Mouse (Mus musculus): ENCODE results near the gene Zyg11a. TPM values are rescaled to one million over a fixed set of nuclear protein-coding genes. Genes with fewer than 3 reads are reported as not detected.

Zyg11a gene
- not detected in 2 replicates for polyA plus RNA-seq (2015; fragmentation: Nextera tagmentation; extraction: Ambion mirVana)

GRCm38 (mm10) chr4:108217332-108218179 is at the start of gene Zyg11a:
Zyg11a (minus strand) TSS chr4:108218048.

DNA sequence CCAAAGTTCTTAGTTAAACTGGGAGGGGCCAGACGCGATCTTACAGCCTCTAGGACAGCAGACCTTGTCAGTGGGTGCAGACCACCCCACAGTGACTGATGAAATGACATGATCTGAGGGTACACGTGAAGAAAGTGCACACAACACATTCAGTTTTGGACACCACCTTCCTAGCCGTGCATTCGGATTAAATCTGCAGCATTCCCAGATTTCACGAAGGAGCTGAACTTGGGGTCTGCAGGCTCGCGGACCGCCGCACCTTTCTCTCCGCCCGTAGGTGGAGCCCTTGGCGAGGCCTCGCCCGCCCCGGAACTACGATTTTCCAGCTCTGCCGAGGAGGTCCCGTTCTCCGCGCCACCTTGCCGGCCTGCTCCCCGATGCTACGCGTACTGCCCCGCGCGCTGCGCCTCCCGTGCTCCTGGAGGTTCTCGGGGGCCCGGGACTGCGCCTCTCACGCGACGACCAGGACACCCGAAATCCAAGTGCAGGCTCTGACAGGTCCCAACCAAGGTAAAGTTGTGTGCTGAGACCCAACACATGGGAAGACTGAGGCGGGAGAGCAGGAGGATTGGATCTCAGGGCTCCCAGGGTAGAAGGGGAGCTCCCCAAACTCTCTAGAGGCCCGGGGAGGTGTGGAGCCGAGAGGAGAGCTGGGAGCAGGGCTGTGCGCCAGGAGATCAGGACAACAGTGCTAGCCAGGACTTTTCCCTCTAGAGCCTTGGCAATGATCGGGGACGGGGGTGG is 52.5 kb downstream of the Zyg11a start, which contains the start of gene Echdc2:
TSS of gene Echdc2 (plus strand) at position 286 of the 744 bp plus-strand sequence.

GRCm38 (mm10) chr4:108144880-108145279 is 73.0 kb downstream of the Zyg11a start, which contains the start of gene Scp2:
Scp2 (minus strand) TSS chr4:108144998.

Other genes starting within 250 kb of the Zyg11a start
- gene Slc1a7, start 249.7 kb downstream of the Zyg11a start, polyA plus RNA-seq (2015; fragmentation: Nextera tagmentation; extraction: Ambion mirVana) = 0.08 and 0.25 TPM in 2 replicates
- 1.5 and 2.7 TPM in 2 replicates for gene Podn, start 121.6 kb downstream of the Zyg11a start, polyA plus RNA-seq (2015; fragmentation: Nextera tagmentation; extraction: Ambion mirVana)
- 135 and 145 TPM in 2 replicates for gene Scp2, start 73.0 kb downstream of the Zyg11a start, polyA plus RNA-seq (2015; fragmentation: Nextera tagmentation; extraction: Ambion mirVana)
- 2.8 and 3.4 TPM in 2 replicates for gene Echdc2, start 52.6 kb downstream of the Zyg11a start, polyA plus RNA-seq (2015; fragmentation: Nextera tagmentation; extraction: Ambion mirVana)
- 4.3 and 5.2 TPM in 2 replicates for gene Zyg11b, start 83.0 kb upstream of the Zyg11a start, polyA plus RNA-seq (2015; fragmentation: Nextera tagmentation; extraction: Ambion mirVana)
- 24.8 and 25.3 TPM in 2 replicates for gene Coa7, start 110.1 kb upstream of the Zyg11a start, polyA plus RNA-seq (2015; fragmentation: Nextera tagmentation; extraction: Ambion mirVana)
- not detected in 2 replicates for gene Shisal2a, start 165.3 kb upstream of the Zyg11a start, polyA plus RNA-seq (2015; fragmentation: Nextera tagmentation; extraction: Ambion mirVana)
- gene Gpx7, start 188.9 kb upstream of the Zyg11a start, polyA plus RNA-seq (2015; fragmentation: Nextera tagmentation; extraction: Ambion mirVana) = 11.6 and 13.9 TPM in 2 replicates
- 37.6 and 41.7 TPM in 2 replicates for gene Tut4, start 241.4 kb upstream of the Zyg11a start, polyA plus RNA-seq (2015; fragmentation: Nextera tagmentation; extraction: Ambion mirVana)

Measured in spleen, postnatal 0 days (tissue).